Mouse (Mus musculus) brain, embryonic 14.5 days (tissue): ENCODE data around the gene Zbtb44.

Experiments
- CTCF ChIP-seq: fragments of 200-500 bp; IDR thresholded peaks from 2 replicates; pipeline ENCODE4 v1.5.1; 2012; ENCODE audit warnings: inconsistent platforms, mild to moderate bottlenecking, moderate library complexity, borderline replicate concordance; ENCODE audit not compliant: insufficient read depth, insufficient read length; ENCODE audit errors: extremely low read depth
- POLR2A ChIP-seq: fragments of 200-500 bp; IDR thresholded peaks from 2 replicates; pipeline ENCODE4 v1.6.1; 2012; ENCODE audit warnings: mild to moderate bottlenecking, inconsistent platforms, borderline replicate concordance; ENCODE audit not compliant: poor library complexity, insufficient read depth, insufficient read length, severe bottlenecking; ENCODE audit errors: extremely low read depth

DNA sequence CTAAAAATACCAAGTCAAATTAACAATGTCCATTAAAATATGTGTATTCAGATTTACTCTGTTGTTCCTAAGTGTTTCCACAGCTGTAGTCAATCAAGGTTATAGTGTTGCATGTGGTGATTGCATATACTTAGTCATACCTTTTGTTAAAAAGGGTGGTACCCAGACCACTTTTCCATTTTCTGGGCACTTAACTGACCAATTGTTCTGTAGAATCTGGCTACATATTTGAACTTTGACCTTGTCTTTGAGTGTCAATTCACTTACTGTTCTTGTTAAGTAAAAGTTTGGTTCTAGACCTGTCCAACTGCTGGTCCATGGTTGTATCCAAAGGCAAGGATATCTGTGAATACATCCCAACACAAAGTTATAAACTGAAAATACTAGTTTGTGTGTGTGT lies 2.1 kb downstream of the Zbtb44 start:
- TF ChIP-seq CTCF (no peak), POLR2A (no peak)
